Mouse (Mus musculus): ENCODE data around the gene Kctd11. TPM values are rescaled to one million over a fixed set of nuclear protein-coding genes. Genes with fewer than 3 reads are reported as not detected.
"Not testable (repeated sequence)": the region's sequence is repeated elsewhere in the genome, so short reads cannot be mapped to it uniquely, and the experiment has no call there.

Gene Kctd11
- total RNA-seq (2017): 9.0 and 9.5 TPM in 2 replicates

- ATAC-seq (ENCODE audit: extremely low read depth, insufficient number of reproducible peaks, low FRiP score, poor library complexity, severe bottlenecking): peak; percentile 80
Measured at GRCm38 (mm10) chr11:69880853-69881603, at the start of gene Kctd11. Gene Kctd11 (minus strand): TSS chr11:69881406.

- ATAC-seq (ENCODE audit: extremely low read depth, insufficient number of reproducible peaks, low FRiP score, poor library complexity, severe bottlenecking): not testable (repeated sequence)
Measured at GRCm38 (mm10) chr11:69930176-69930575, 49.0 kb upstream of the Kctd11 start.

- ATAC-seq (ENCODE audit: extremely low read depth, insufficient number of reproducible peaks, low FRiP score, poor library complexity, severe bottlenecking): no peak
Measured at GRCm38 (mm10) chr11:69929712-69930111, 48.5 kb upstream of the Kctd11 start.

GRCm38 (mm10) chr11:69927501-69927900, 46.3 kb upstream of the Kctd11 start:
- no peak for ATAC-seq (ENCODE audit: extremely low read depth, insufficient number of reproducible peaks, low FRiP score, poor library complexity, severe bottlenecking)

- no peak for ATAC-seq (ENCODE audit: extremely low read depth, insufficient number of reproducible peaks, low FRiP score, poor library complexity, severe bottlenecking)
Measured at GRCm38 (mm10) chr11:69922796-69923195, 41.6 kb upstream of the Kctd11 start.

GRCm38 (mm10) chr11:69922012-69922756, 41.0 kb upstream of the Kctd11 start:
- ATAC-seq (ENCODE audit: extremely low read depth, insufficient number of reproducible peaks, low FRiP score, poor library complexity, severe bottlenecking): no peak

- ATAC-seq (ENCODE audit: extremely low read depth, insufficient number of reproducible peaks, low FRiP score, poor library complexity, severe bottlenecking): peak; percentile 80
Measured at GRCm38 (mm10) chr11:69921114-69922011, 40.2 kb upstream of the Kctd11 start, which contains the start of gene Eif5a. Gene Eif5a (minus strand): TSS chr11:69921958.

GRCm38 (mm10) chr11:69920266-69921031, 39.2 kb upstream of the Kctd11 start:
- no peak for ATAC-seq (ENCODE audit: extremely low read depth, insufficient number of reproducible peaks, low FRiP score, poor library complexity, severe bottlenecking)

- peak; percentile 43 for ATAC-seq (ENCODE audit: extremely low read depth, insufficient number of reproducible peaks, low FRiP score, poor library complexity, severe bottlenecking)
Measured at GRCm38 (mm10) chr11:69919661-69920265, 38.6 kb upstream of the Kctd11 start.

- no peak for ATAC-seq (ENCODE audit: extremely low read depth, insufficient number of reproducible peaks, low FRiP score, poor library complexity, severe bottlenecking)
Measured at GRCm38 (mm10) chr11:69919053-69919452, 37.8 kb upstream of the Kctd11 start.

- ATAC-seq (ENCODE audit: extremely low read depth, insufficient number of reproducible peaks, low FRiP score, poor library complexity, severe bottlenecking): no peak
Measured at GRCm38 (mm10) chr11:69918118-69918517, 36.9 kb upstream of the Kctd11 start.

- no peak for ATAC-seq (ENCODE audit: extremely low read depth, insufficient number of reproducible peaks, low FRiP score, poor library complexity, severe bottlenecking)
Measured at GRCm38 (mm10) chr11:69917379-69917948, 36.3 kb upstream of the Kctd11 start.

- ATAC-seq (ENCODE audit: extremely low read depth, insufficient number of reproducible peaks, low FRiP score, poor library complexity, severe bottlenecking): not testable (repeated sequence)
Measured at GRCm38 (mm10) chr11:69916652-69917378, 35.6 kb upstream of the Kctd11 start.

GRCm38 (mm10) chr11:69915667-69916627, 34.7 kb upstream of the Kctd11 start:
- no peak for ATAC-seq (ENCODE audit: extremely low read depth, insufficient number of reproducible peaks, low FRiP score, poor library complexity, severe bottlenecking)

GRCm38 (mm10) chr11:69914917-69915430, 33.8 kb upstream of the Kctd11 start:
- no peak for ATAC-seq (ENCODE audit: extremely low read depth, insufficient number of reproducible peaks, low FRiP score, poor library complexity, severe bottlenecking)

GRCm38 (mm10) chr11:69914372-69914764, 33.2 kb upstream of the Kctd11 start:
- no peak for ATAC-seq (ENCODE audit: extremely low read depth, insufficient number of reproducible peaks, low FRiP score, poor library complexity, severe bottlenecking)

Data from neutrophil, adult 5-6 weeks (primary cell).